Mouse (Mus musculus): Measurements from ENCODE around the gene Adat3.

Gene Adat3

GRCm38 (mm10) chr10:80656130-80656862 is 53.6 kb downstream of the Adat3 start:
- DNase-seq = peak; percentile 99

- DNase-seq = no peak
Measured at GRCm38 (mm10) chr10:80656863-80657623, 54.4 kb downstream of the Adat3 start, which contains the start of gene Btbd2. TSS of gene Btbd2 (minus strand) at chr10:80657071.

Data from embryo, embryonic 11 days (tissue).